Mouse (Mus musculus) CH12.LX (cell line): ENCODE data around the gene Tmem63c. TPM values are rescaled to one million over a fixed set of nuclear protein-coding genes. Genes with fewer than 3 reads are reported as not detected.

Experiments
- DNase-seq: peaks from one replicate; pipeline ENCODE4 v3.0.0-alpha.2; 2013; ENCODE audit errors: extremely low read depth
- H3K27ac ChIP-seq: 2 replicates; pipeline ENCODE4 v1.5.1; 2012; ENCODE audit warnings: low read depth, mild to moderate bottlenecking, control low read depth, moderate library complexity; ENCODE audit not compliant: insufficient read depth
- H3K27me3 ChIP-seq: replicated peaks from 2 replicates; pipeline ENCODE3; 2012; ENCODE audit warnings: inconsistent platforms
- H3K36me3 ChIP-seq, 2 experiments: replicated peaks in 1 of 2; 2 replicates each; pipeline versions ENCODE3 to v1.6.1; 2012; ENCODE audit warnings: inconsistent platforms in 1 of 2, low read length in 1 of 2, mild to moderate bottlenecking in 1 of 2, mixed read lengths in 1 of 2, moderate library complexity in 1 of 2; ENCODE audit not compliant: control insufficient read depth in 1 of 2, insufficient read depth in 1 of 2
- H3K4me1 ChIP-seq, 2 experiments: 2 replicates each; pipeline ENCODE4 v1.6.1; 2012; ENCODE audit warnings: inconsistent platforms in 1 of 2, moderate library complexity in 1 of 2; ENCODE audit not compliant: insufficient read depth in 2 of 2, control insufficient read depth in 1 of 2
- H3K4me2 ChIP-seq: 2 replicates; pipeline ENCODE4 v1.6.1; 2012; ENCODE audit warnings: low read depth, mild to moderate bottlenecking, control low read depth; ENCODE audit not compliant: poor library complexity, insufficient read depth, severe bottlenecking
- H3K4me3 ChIP-seq, 3 experiments: fragments of 150-350 bp in 1 of 3; sonication (generic) in 1 of 3; replicated peaks in 1 of 3; 2 replicates each; pipeline versions ENCODE3 to v1.5.1; 2011 to 2012; ENCODE audit warnings: low read depth in 2 of 3, low read length in 2 of 3, mild to moderate bottlenecking in 2 of 3, moderate library complexity in 2 of 3, control low read depth in 1 of 3, improper control_type of control experiment in 1 of 3, inconsistent platforms in 1 of 3, mixed read lengths in 1 of 3; ENCODE audit not compliant: poor library complexity in 1 of 3
- H3K79me2 ChIP-seq: replicated peaks from 2 replicates; pipeline ENCODE4 v1.6.1; 2012; ENCODE audit warnings: mild to moderate bottlenecking, moderate library complexity; ENCODE audit not compliant: control insufficient read depth, poor library complexity, insufficient read depth, severe bottlenecking; ENCODE audit errors: extremely low read depth
- H3K9ac ChIP-seq: 2 replicates; pipeline ENCODE4 v1.6.1; 2012; ENCODE audit warnings: low read depth, mild to moderate bottlenecking, control low read depth, moderate library complexity; ENCODE audit not compliant: insufficient read depth
- H3K9me3 ChIP-seq: replicated peaks from 2 replicates; pipeline ENCODE3; 2012; ENCODE audit warnings: low read length, inconsistent platforms, mixed read lengths
- BHLHE40 ChIP-seq: IDR thresholded peaks from 2 replicates; pipeline ENCODE4 v1.6.1; 2011; ENCODE audit warnings: mild to moderate bottlenecking, low read depth, low read length, improper control_type of control experiment
- CHD1 ChIP-seq: IDR thresholded peaks from 2 replicates; pipeline ENCODE4 v1.6.1; 2012; ENCODE audit warnings: low read depth, low read length, improper control_type of control experiment, inconsistent platforms
- CTCF ChIP-seq, 2 experiments: IDR thresholded peaks in 1 of 2; conservative IDR thresholded peaks in 1 of 2; 2 replicates each; pipeline ENCODE4 v1.5.1; 2011 to 2012; ENCODE audit warnings: low read depth in 2 of 2, low read length in 2 of 2, improper control_type of control experiment in 1 of 2, inconsistent platforms in 1 of 2, mild to moderate bottlenecking in 1 of 2, moderate library complexity in 1 of 2
- EP300 ChIP-seq: IDR thresholded peaks from 2 replicates; pipeline ENCODE4 v1.6.1; 2011; ENCODE audit warnings: low read length, improper control_type of control experiment
- ETS1 ChIP-seq: conservative IDR thresholded peaks from 2 replicates; pipeline ENCODE4 v1.6.1; 2012; ENCODE audit warnings: low read depth, mild to moderate bottlenecking, inconsistent platforms, low read length, improper control_type of control experiment, moderate library complexity
- GABPA ChIP-seq: IDR thresholded peaks from 2 replicates; pipeline ENCODE4 v1.6.1; 2012; ENCODE audit warnings: low read depth, low read length, improper control_type of control experiment, inconsistent platforms; ENCODE audit not compliant: insufficient replicate concordance
- HCFC1 ChIP-seq: IDR thresholded peaks from 2 replicates; pipeline ENCODE4 v1.6.1; 2012; ENCODE audit warnings: low read depth, mild to moderate bottlenecking, inconsistent platforms, low read length, improper control_type of control experiment
- JUN ChIP-seq: IDR thresholded peaks from 2 replicates; pipeline ENCODE4 v1.6.1; 2011; ENCODE audit warnings: low read depth, mild to moderate bottlenecking, low read length, improper control_type of control experiment, moderate library complexity; ENCODE audit not compliant: insufficient read depth
- JUND ChIP-seq: conservative IDR thresholded peaks from 2 replicates; pipeline ENCODE4 v1.6.1; 2011; ENCODE audit warnings: low read depth, low read length, improper control_type of control experiment
- MAFK ChIP-seq: IDR thresholded peaks from 2 replicates; pipeline ENCODE4 v1.6.1; 2011; ENCODE audit warnings: low read length, improper control_type of control experiment; ENCODE audit not compliant: insufficient replicate concordance
- MAX ChIP-seq: IDR thresholded peaks from 2 replicates; pipeline ENCODE4 v1.6.1; 2011; ENCODE audit warnings: low read length, improper control_type of control experiment
- MYC ChIP-seq: IDR thresholded peaks from 2 replicates; pipeline ENCODE4 v1.6.1; 2011; ENCODE audit warnings: low read depth, mild to moderate bottlenecking, improper control_type of control experiment, low read length
- NELFE ChIP-seq: IDR thresholded peaks from 2 replicates; pipeline ENCODE4 v1.6.1; 2011; ENCODE audit warnings: low read depth, low read length, improper control_type of control experiment
- NRF1 ChIP-seq: IDR thresholded peaks from 2 replicates; pipeline ENCODE4 v1.6.1; 2014; ENCODE audit warnings: low read depth, mild to moderate bottlenecking, inconsistent platforms, low read length, improper control_type of control experiment, moderate library complexity
- POLR2A ChIP-seq: IDR thresholded peaks from 2 replicates; pipeline ENCODE4 v1.6.1; 2011; ENCODE audit warnings: low read depth, mild to moderate bottlenecking, improper control_type of control experiment, low read length
- POLR2AphosphoS2 ChIP-seq: IDR thresholded peaks from 2 replicates; pipeline ENCODE4 v1.6.1; 2011; ENCODE audit warnings: low read depth, low read length, improper control_type of control experiment
- RCOR1 ChIP-seq: conservative IDR thresholded peaks from 2 replicates; pipeline ENCODE4 v1.6.1; 2012; ENCODE audit warnings: low read depth, mild to moderate bottlenecking, inconsistent platforms, low read length, improper control_type of control experiment
- SMC3 ChIP-seq: IDR thresholded peaks from 2 replicates; pipeline ENCODE4 v1.6.1; 2011; ENCODE audit warnings: low read depth, low read length, improper control_type of control experiment
- TBP ChIP-seq: conservative IDR thresholded peaks from 2 replicates; pipeline ENCODE4 v1.6.1; 2011; ENCODE audit warnings: low read depth, low read length, improper control_type of control experiment
- TCF12 ChIP-seq: IDR thresholded peaks from 2 replicates; pipeline ENCODE4 v1.6.1; 2014; ENCODE audit warnings: low read depth, mild to moderate bottlenecking, inconsistent platforms, low read length, improper control_type of control experiment
- UBTF ChIP-seq: IDR thresholded peaks from 2 replicates; pipeline ENCODE4 v1.6.1; 2012; ENCODE audit warnings: low read depth, mild to moderate bottlenecking, inconsistent platforms, low read length, improper control_type of control experiment, moderate library complexity
- USF1 ChIP-seq: IDR thresholded peaks from 2 replicates; pipeline ENCODE4 v1.6.1; 2014; ENCODE audit warnings: low read depth, mild to moderate bottlenecking, inconsistent platforms, low read length, improper control_type of control experiment
- ZC3H11A ChIP-seq: IDR thresholded peaks from 2 replicates; pipeline ENCODE4 v1.6.1; 2012; ENCODE audit warnings: low read depth, mild to moderate bottlenecking, inconsistent platforms, low read length, improper control_type of control experiment
- ZKSCAN1 ChIP-seq: IDR thresholded peaks from 2 replicates; pipeline ENCODE4 v1.6.1; 2012; ENCODE audit warnings: low read depth, inconsistent platforms, low read length, improper control_type of control experiment, borderline replicate concordance
- ZMIZ1 ChIP-seq: IDR thresholded peaks from 2 replicates; pipeline ENCODE4 v1.6.1; 2012; ENCODE audit warnings: low read depth, mild to moderate bottlenecking, inconsistent platforms, low read length, improper control_type of control experiment
- dilution Hi-C: fragments of 300-500 bp; cut with MboI; formaldehyde crosslinking; loops from 2 replicates; pipeline ENCODE4 v1.14.3; 2020; ENCODE audit warnings: low sequenced_read_pairs; ENCODE audit not compliant: extremely low pct_unique_long_range_greater_than_20kb, extremely low pct_ligation_motif_present
- in situ Hi-C: fragments of 300-500 bp; cut with MboI; formaldehyde crosslinking; loops from 3 replicates; pipeline ENCODE4 v1.14.3; 2019; ENCODE audit warnings: low sequenced_read_pairs, low pct_ligation_motif_present, low pct_unique_long_range_greater_than_20kb, mixed read lengths
- polyA plus RNA-seq: library from polyadenylated mRNA; unstranded; fragments of >175 nt; gene quantifications from 2 replicates; pipeline ENCODE4 v1.2.1, GENCODE M21; 2012; ENCODE audit warnings: low read depth; ENCODE audit not compliant: insufficient read length
- total RNA-seq, 2 experiments: library from RNA; depleted of rRNA; stranded (reverse); fragments of 300-350 nt in 1 of 2; fragments of >200 nt in 1 of 2; gene quantifications; 2 replicates each; pipeline ENCODE4 v1.2.3; 2012 to 2014

Gene Tmem63c
- total and polyA plus RNA-seq, 3 experiments = 0.08 to 0.53 (median 0.11) TPM

DNA sequence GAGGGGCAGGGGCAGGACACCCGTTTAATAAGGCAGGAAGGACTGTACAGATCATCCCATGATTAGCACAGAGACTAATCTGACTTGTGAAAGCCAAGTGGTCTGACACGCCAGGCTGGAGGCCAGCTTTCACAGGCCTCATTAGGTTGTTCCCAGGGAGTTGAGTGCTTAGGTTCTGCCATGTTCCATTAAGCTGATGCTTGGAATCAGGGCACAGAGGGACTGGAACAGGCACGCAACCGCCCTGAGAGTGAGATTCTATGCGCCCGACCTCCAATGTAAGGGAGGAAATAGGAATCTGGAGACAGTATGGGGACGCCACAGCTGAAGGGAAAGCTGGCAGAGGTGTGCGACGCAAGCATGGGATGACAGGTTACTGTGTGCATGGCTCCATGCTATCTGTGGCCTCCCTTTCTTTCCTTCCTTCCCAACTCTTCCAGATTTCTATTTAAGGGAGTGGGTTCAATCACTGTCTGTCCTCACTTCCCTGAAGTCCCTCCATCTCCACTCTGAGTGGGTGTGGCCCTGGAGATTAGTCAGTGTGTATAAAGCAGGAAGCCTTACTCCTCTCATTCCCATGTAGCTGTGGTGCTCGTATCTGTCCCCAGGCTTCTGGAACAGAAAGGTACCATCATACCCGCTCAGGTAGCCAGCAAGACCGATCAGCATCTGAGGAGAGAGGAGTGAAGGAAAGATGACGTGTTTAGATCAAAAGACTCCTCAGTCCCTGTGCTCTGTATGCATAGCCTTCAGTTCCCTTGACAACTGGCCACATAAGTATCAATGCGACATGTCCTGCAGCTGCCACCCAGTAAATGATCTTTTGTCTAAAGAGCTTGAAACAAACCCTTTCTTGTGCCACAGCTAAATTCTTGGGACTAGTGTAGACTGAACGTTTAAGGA is 116.5 kb downstream of the Tmem63c start:
- Histone ChIP-seq H3K4me2 (no peak overlapping the region), H3K4me3 (no peak overlapping the region), H3K9me3 (no peaks in the 10 kb centered on the region), H3K27me3 (no peaks in the 10 kb centered on the region), H3K79me2 (no peaks in the 10 kb centered on the region), H3K9ac (no peak overlapping the region), H3K4me1 (peaks cover 0 to 3% of the 10 kb centered on the region in 2 experiments; a peak in 1 of 4 replicates), H3K27ac (no peak overlapping the region), H3K36me3 (peaks cover 8 to 35% of the 10 kb centered on the region in 2 experiments)
- in situ Hi-C loops = no loop called here
- DNase-seq = no peak
- dilution Hi-C loops = no loop called here
- TF ChIP-seq ZMIZ1 = no peak
- TF ChIP-seq RCOR1 = no peak
- TF ChIP-seq TCF12 = no peak
- TF ChIP-seq HCFC1 = no peak
- no peak for TF ChIP-seq ZKSCAN1
- TF ChIP-seq NRF1 = no peak
- TF ChIP-seq JUN = no peak
- TF ChIP-seq JUND = no peak
- TF ChIP-seq MAX = no peak
- no peak for TF ChIP-seq BHLHE40
- TF ChIP-seq TBP = no peak
- TF ChIP-seq EP300 = no peak
- no peak for TF ChIP-seq MAFK
- no peak for TF ChIP-seq NELFE
- TF ChIP-seq SMC3 = no peak
- TF ChIP-seq ETS1 = no peak
- TF ChIP-seq POLR2A = no peak
- no peak for TF ChIP-seq CHD1
- TF ChIP-seq CTCF (conservative IDR thresholded peaks at IDR 0.05 in 1 of 2, IDR thresholded peaks at IDR 0.05 in 1 of 2; ENCODE audit: low read depth in 2 of 2, low read length in 2 of 2) = no peak
- TF ChIP-seq UBTF = no peak

- Histone ChIP-seq H3K4me3 (no peak overlapping the region), H3K9ac (no peak overlapping the region), H3K27me3 (no peaks in the 10 kb centered on the region), H3K4me1 (peaks cover 0 to 3% of the 10 kb centered on the region in 2 experiments; a peak in 1 of 4 replicates), H3K27ac (no peak overlapping the region), H3K9me3 (no peaks in the 10 kb centered on the region), H3K36me3 (peaks cover 8 to 31% of the 10 kb centered on the region in 2 experiments), H3K79me2 (no peaks in the 10 kb centered on the region), H3K4me2 (no peak overlapping the region)
- no peak for DNase-seq
- in situ Hi-C loops = no loop called here
- TF ChIP-seq HCFC1 = no peak
- TF ChIP-seq USF1 = no peak
- TF ChIP-seq GABPA = no peak
- TF ChIP-seq ZC3H11A = no peak
- TF ChIP-seq MYC = no peak
- no peak for TF ChIP-seq CHD1
- no peak for TF ChIP-seq POLR2AphosphoS2
- dilution Hi-C loops = no loop called here
Observed at GRCm38 (mm10) chr12:87138342-87138701, 117.2 kb downstream of the Tmem63c start.
